Mouse (Mus musculus): Measurements from ENCODE around the gene Gm9040.
"Not testable (repeated sequence)": the region's sequence is repeated elsewhere in the genome, so short reads cannot be mapped to it uniquely, and the experiment has no call there.

Gene Gm9040

GRCm38 (mm10) chr10:118326869-118327268 is at the start of gene Gm9040:
Gene Gm9040, minus strand, starts transcription at chr10:118326969.
- DNase-seq (ENCODE audit: low spot score in 2 of 2), result not testable (repeated sequence)

- peak; percentile 63 to 85 for DNase-seq (ENCODE audit: low spot score in 2 of 2)
Measured at GRCm38 (mm10) chr10:118370443-118370842, 43.7 kb upstream of the Gm9040 start.

DNA sequence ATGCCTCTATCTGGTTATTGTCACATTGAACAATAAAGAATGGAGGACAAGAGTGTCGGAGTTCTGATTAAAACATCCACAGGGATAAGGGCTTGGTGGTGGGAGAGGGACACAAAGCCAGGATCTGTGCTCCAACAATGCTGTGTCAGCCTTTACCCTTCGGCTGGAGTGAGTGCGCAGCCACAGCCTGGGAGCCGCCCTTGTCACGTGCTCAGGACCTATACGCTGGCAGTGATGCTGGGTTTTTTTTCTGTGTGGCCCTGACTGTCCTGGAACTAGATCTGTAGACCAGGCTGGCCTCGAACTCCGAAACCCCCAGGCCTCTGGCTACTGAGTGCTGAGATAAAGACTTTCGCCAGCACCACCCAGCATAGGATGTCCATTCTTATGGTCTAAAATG is 42.7 kb upstream of the Gm9040 start:
- DNase-seq (ENCODE audit: low spot score in 2 of 2), result no peak

DNA sequence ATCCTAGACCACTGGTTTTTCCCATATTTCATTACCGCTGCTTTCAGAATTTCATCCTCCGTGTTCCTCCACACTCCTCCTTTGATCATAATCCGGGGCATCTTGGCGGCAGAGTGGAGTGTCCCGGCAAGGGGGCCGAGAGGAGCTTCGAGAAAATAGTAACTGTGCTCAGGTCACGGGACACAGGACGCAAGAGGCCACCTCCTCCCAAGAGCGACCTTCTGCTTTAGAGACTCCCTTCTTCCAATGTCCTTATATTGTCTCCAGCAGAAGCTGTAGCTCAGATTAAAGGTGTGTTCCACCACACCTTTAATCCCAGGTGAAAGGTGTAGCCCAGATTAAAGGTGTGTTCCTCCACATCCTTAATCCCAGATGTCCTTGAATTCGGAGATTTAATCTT is 27.2 kb upstream of the Gm9040 start, which contains the start of gene Gm9049:
TSS of gene Gm9049 (minus strand) at position 101 of the 400 bp plus-strand sequence.
- not testable (repeated sequence) for DNase-seq (ENCODE audit: low spot score in 2 of 2)

GRCm38 (mm10) chr10:118348579-118348978 is 21.8 kb upstream of the Gm9040 start, which contains the start of gene Gm9048:
Gene Gm9048, minus strand, starts transcription at chr10:118348679.
- not testable (repeated sequence) for DNase-seq (ENCODE audit: low spot score in 2 of 2)

DNA sequence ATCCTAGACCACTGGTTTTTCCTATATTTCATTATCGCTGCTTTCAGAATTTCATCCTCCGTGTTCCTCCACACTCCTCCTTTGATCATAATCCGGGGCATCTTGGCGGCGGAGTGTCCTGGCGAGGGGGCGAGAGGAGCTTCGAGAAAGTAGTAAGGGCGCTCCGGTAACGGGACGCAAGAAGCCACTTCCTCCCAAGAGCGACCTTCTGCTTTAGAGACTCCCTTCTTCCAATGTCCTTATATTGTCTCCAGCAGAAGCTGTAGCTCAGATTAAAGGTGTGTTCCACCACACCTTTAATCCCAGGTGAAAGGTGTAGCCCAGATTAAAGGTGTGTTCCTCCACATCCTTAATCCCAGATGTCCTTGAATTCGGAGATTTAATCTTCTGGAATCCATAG is 16.4 kb upstream of the Gm9040 start, which contains the start of gene Gm9046:
TSS of gene Gm9046 (minus strand) at position 101 of the 400 bp plus-strand sequence.
- DNase-seq (ENCODE audit: low spot score in 2 of 2), result not testable (repeated sequence)

- DNase-seq (ENCODE audit: low spot score in 2 of 2), result not testable (repeated sequence)
Measured at GRCm38 (mm10) chr10:118337731-118338130, 11.0 kb upstream of the Gm9040 start, which contains the start of gene Gm9045. Gene Gm9045, minus strand, starts transcription at chr10:118337831.

DNA sequence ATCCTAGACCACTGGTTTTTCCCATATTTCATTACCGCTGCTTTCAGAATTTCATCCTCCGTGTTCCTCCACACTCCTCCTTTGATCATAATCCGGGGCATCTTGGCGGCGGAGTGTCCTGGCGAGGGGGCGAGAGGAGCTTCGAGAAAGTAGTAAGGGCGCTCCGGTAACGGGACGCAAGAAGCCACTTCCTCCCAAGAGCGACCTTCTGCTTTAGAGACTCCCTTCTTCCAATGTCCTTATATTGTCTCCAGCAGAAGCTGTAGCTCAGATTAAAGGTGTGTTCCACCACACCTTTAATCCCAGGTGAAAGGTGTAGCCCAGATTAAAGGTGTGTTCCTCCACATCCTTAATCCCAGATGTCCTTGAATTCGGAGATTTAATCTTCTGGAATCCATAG is 5.5 kb upstream of the Gm9040 start, which contains the start of gene Gm9044:
TSS of gene Gm9044 (minus strand) at position 101 of the 400 bp plus-strand sequence.
- DNase-seq (ENCODE audit: low spot score in 2 of 2), result not testable (repeated sequence)

DNA sequence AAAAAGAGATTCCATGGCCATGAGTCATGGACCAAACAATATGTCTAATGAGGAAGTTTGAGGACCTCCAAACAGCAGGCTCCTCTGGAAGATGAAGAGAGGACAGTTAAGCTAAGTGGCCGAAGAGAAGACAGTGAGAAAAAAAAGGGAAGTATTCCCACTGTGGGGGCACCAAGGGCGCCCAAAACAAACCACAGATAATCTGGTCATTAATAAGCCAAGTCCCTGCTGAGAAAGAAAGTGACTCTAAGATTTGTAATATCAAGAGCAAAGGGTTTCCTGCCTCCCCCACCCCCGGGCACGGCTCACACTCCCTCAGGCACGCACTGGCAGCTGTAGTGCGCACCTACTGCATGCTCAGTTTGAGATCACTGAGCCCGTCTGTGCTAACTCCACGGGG is 7.7 kb downstream of the Gm9040 start:
- no peak for DNase-seq (ENCODE audit: low spot score in 2 of 2)

DNA sequence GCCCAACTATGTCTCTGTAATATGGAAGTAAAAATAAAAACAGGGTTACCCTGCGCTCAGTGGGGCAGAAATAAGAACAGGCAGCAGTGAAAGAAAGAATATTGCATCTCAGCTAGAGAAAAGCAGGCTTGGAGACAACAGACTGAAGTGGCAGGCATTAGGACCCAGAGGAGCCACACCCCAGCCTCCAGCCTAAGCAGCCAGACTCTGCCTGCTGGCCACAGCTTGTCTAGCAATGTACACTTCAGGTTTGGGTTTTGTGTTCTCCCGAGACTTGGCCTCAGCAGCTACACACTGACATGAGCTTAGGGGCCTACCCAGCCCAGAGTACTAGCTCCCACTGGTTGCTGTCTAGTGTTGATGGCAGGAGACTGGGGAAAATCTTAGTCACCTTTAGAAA is 24.6 kb downstream of the Gm9040 start:
- not testable (repeated sequence) for DNase-seq (ENCODE audit: low spot score in 2 of 2)

GRCm38 (mm10) chr10:118294938-118295337 is 31.8 kb downstream of the Gm9040 start, which contains the start of gene Iltifb:
Gene Iltifb, minus strand, starts transcription at chr10:118295038.
- DNase-seq (ENCODE audit: low spot score in 2 of 2), result no peak

DNA sequence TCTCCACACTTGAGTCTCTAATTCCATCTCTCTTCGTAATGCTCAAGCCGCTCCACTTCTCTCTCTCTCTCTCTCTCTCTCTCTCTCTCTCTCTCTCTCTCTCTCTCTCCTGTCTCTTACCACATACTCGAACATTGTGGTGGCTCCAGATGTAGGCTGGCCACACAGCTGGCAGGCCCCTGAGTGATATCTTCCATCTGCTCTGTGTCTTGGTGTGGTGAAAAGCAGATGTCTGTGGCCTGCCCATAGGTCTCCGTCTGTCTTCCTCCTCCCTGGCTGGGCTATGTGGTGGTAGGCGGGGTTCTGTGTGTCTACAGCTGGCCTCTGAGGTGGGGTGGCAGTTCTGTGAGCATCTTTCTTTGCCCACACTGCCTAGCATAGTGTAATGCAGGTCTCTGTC is 43.8 kb downstream of the Gm9040 start:
- DNase-seq (ENCODE audit: low spot score in 2 of 2), result not testable (repeated sequence)

- DNase-seq (ENCODE audit: low spot score in 2 of 2), result not testable (repeated sequence)
Measured at GRCm38 (mm10) chr10:118282565-118282964, 44.2 kb downstream of the Gm9040 start.

- not testable (repeated sequence) for DNase-seq (ENCODE audit: low spot score in 2 of 2)
Measured at GRCm38 (mm10) chr10:118278069-118278468, 48.7 kb downstream of the Gm9040 start.

Measured in thymus, postnatal 10 days (tissue).